Mouse (Mus musculus) C2C12 (cell line): ENCODE results near the gene Hoxa7.

Experiments
- CEBPB ChIP-seq: IDR thresholded peaks from one replicate; pipeline ENCODE4 v1.6.1; 2011; ENCODE audit warnings: low read depth, mild to moderate bottlenecking, control low read depth, moderate library complexity
- CTCF ChIP-seq: IDR thresholded peaks from one replicate; pipeline ENCODE4 v1.5.1; 2011; ENCODE audit not compliant: control insufficient read depth, insufficient read depth, insufficient read length
- FOSL1 ChIP-seq: IDR thresholded peaks from one replicate; pipeline ENCODE4 v1.8.0; 2011; ENCODE audit warnings: mild to moderate bottlenecking, low read length; ENCODE audit not compliant: poor library complexity, insufficient read depth, severe bottlenecking
- MAX ChIP-seq: IDR thresholded peaks from one replicate; pipeline ENCODE4 v1.6.1; 2011; ENCODE audit warnings: mild to moderate bottlenecking, control low read depth
- MYOD1 ChIP-seq: IDR thresholded peaks from one replicate; pipeline ENCODE4 v1.6.1; 2011; ENCODE audit warnings: low read depth; ENCODE audit not compliant: control insufficient read depth, insufficient read length
- MYOG ChIP-seq: IDR thresholded peaks from one replicate; pipeline ENCODE4 v1.6.1; 2011; ENCODE audit not compliant: control insufficient read depth, insufficient read length; ENCODE audit errors: extremely low read depth
- USF1 ChIP-seq: IDR thresholded peaks from one replicate; pipeline ENCODE4 v1.6.1; 2011; ENCODE audit warnings: low read depth, mild to moderate bottlenecking, control low read depth, moderate library complexity

DNA sequence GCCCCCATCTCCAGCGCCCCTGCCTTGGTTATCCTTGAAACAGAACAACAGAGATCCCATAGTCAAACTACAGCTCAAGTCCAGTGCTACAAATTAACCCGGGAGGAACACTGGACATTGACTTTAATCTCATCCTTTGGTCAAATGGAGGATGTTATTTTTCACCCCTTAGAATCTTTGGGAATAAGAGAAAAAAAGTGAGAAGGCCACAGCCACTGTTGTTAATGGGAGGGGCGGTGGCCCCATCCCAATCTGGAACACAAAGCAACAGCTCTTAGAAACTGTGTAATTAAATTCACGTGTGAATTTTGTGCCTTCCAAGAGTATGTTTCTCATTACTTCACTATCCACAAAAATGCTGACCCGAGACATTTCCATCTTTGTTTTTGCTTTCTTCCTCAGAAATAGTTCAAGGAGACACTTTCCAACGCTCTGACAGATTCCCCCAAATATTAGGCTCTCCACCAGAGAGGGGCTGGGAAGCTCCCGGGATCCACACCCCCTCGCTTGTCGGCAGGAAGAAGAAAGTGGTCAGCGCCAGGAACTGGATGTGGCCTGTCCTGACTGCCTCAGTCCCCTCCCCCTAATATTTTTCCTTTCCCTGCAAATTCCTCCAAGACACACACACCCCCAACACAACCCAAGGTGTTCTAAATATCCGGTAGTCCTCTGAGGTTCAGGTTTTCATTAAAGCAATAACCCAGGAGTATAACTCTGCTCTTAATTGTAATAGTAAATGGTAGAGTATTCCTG is 6.0 kb upstream of the Hoxa7 start:
- TF ChIP-seq CEBPB (no peak), CTCF (no peak), USF1 (no peak), MYOD1 (no peak), MAX (no peak), MYOG (no peak), FOSL1 (no peak)
